Mouse (Mus musculus) spleen, postnatal 14 days (tissue): ENCODE measurements around the gene Dtnbp1.

Experiments used
- DNase-seq, 2 experiments: peaks; one replicate each; pipeline ENCODE4 v3.0.0; 2021 to 2022; ENCODE audit warnings: low spot score in 2 of 2

The Dtnbp1 gene

GRCm38 (mm10) chr13:44904271-44904670 is 97.7 kb downstream of the Dtnbp1 start:
- DNase-seq: no peak

- no peak for DNase-seq
Observed at GRCm38 (mm10) chr13:44903416-44903815, 98.5 kb downstream of the Dtnbp1 start.

GRCm38 (mm10) chr13:44902299-44902698 is 99.6 kb downstream of the Dtnbp1 start:
- no peak for DNase-seq

- no peak for DNase-seq
Observed at GRCm38 (mm10) chr13:44896211-44896610, 105.7 kb downstream of the Dtnbp1 start.

GRCm38 (mm10) chr13:44891813-44892730 is 109.9 kb downstream of the Dtnbp1 start:
- no peak for DNase-seq

GRCm38 (mm10) chr13:44890612-44891011 is 111.3 kb downstream of the Dtnbp1 start:
- no peak for DNase-seq

- DNase-seq: no peak
Observed at GRCm38 (mm10) chr13:44886221-44886620, 115.7 kb downstream of the Dtnbp1 start.

GRCm38 (mm10) chr13:44881001-44881400 is 120.9 kb downstream of the Dtnbp1 start:
- no peak for DNase-seq

GRCm38 (mm10) chr13:44876799-44877198 is 125.1 kb downstream of the Dtnbp1 start:
- no peak for DNase-seq
